ENCODE assay signal across 8 mouse cellular contexts in the genomic region with DNA sequence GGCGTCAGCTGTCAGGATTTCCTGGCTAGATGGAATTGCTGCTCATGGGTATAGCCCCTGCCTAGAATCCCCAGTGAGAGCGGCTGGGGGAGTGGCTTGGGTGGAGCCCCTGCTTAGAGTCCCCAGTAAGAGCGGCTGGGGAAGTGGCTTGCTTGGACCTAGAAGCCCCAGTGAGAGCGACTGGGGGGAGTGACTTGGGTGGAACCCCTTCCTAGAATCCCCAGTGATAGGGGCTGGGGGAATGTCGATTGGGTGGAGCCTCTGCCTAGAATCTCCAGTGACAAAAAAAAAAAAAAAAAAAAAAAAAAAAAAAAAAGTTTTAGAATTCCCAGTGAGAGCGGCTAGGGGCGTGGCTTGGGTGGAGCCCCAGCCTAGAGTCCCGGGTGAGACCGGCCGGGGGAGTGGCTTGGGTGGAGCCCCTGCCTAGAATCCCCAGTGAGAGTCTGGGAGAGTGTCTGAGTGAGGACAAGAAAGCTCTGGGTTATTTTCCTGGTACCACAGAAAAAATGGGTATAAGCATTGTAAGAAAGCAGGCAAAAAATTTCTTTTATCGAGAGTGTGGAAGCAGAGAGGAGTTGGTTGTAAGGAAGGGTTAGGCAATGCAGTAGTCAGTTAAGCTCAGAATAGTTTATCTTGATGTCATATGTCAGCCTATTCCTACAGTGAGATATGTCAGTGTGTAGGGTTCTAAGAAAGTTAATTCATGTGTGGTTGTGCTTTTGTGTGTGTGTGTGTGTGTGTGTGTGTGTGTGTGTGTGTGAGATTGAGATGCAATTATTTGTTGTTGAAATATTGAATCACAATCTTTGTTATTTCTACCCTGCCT. TPM values are rescaled to one million over a fixed set of nuclear protein-coding genes. Genes with fewer than 3 reads are reported as not detected.
DNase-seq lines count a peak whose midpoint lies in the region; ATAC-seq and TF ChIP-seq lines count a peak whose summit lies in the region.

No protein-coding gene starts in this region.

- no peak for TF ChIP-seq CTCF in hindbrain, postnatal 0 days (IDR thresholded peaks at IDR 0.05; ENCODE audit: low read depth)

- H3K4me1 ChIP-seq in hindbrain, embryonic 12.5 days = no peaks in the 10 kb centered on the region
- no peaks in the 10 kb centered on the region for H3K4me1 ChIP-seq in hindbrain, postnatal 0 days (ENCODE audit: insufficient read depth, low read length)
- H3K4me1 ChIP-seq in limb, embryonic 11.5 days (ENCODE audit: control insufficient read depth, insufficient read depth, low read length) = no peaks in the 10 kb centered on the region
- H3K4me1 ChIP-seq in neural tube, embryonic 12.5 days = no peaks in the 10 kb centered on the region

- peak; percentile 76 for ATAC-seq in hindbrain, embryonic 12.5 days (ENCODE audit: low FRiP score)
- ATAC-seq in hindbrain, postnatal 0 days = no peak
- ATAC-seq in limb, embryonic 11.5 days (ENCODE audit: insufficient number of reproducible peaks, low FRiP score, low TSS enrichment, low read depth) = peak; percentile 73; the same call in 1 of the 2 replicates
- peak; percentile 85 for ATAC-seq in neural tube, embryonic 12.5 days (ENCODE audit: low FRiP score, low read depth)

- H3K27ac ChIP-seq in hindbrain, embryonic 12.5 days = no peak overlapping the region
- H3K27ac ChIP-seq in hindbrain, postnatal 0 days = no peak overlapping the region
- H3K27ac ChIP-seq in limb, embryonic 11.5 days (replicated peaks; ENCODE audit: low read depth, low read length) = no peak overlapping the region
- no peak overlapping the region for H3K27ac ChIP-seq in neural tube, embryonic 12.5 days

- DNase-seq in hindbrain, postnatal 0 days (ENCODE audit: low spot score) = no peak
- DNase-seq in adrenal gland, postnatal 25 days = peak; percentile 35
- peak; percentile 36 for DNase-seq in gastrocnemius, postnatal 14 days
- DNase-seq in limb, embryonic 11.5 days (ENCODE audit: low spot score) = peak; percentile 55
- DNase-seq in layer of hippocampus, adult 8-10 months (ENCODE audit: low spot score in 2 of 2) = no peak
- no peak for DNase-seq in adipocyte (ENCODE audit: low spot score)

- 0 out of 2 replicates have a peak overlapping the region, but pooled peaks have one; percentile 17 for H3K4me2 ChIP-seq in hindbrain, embryonic 12.5 days (replicated peaks)
- no peak overlapping the region for H3K4me2 ChIP-seq in hindbrain, postnatal 0 days (ENCODE audit: low read depth, low read length)
- peak overlapping the region; percentile 1; the same call in 1 of the 2 replicates for H3K4me2 ChIP-seq in limb, embryonic 11.5 days (ENCODE audit: low read depth, severe bottlenecking)
- H3K4me2 ChIP-seq in neural tube, embryonic 12.5 days (replicated peaks) = peak overlapping the region; percentile 24; the same call in 1 of the 2 replicates

- no peak overlapping the region for H3K9ac ChIP-seq in hindbrain, embryonic 12.5 days
- H3K9ac ChIP-seq in hindbrain, postnatal 0 days (replicated peaks; ENCODE audit: low read length) = no peak overlapping the region
- H3K9ac ChIP-seq in limb, embryonic 11.5 days (ENCODE audit: low read length) = no peak overlapping the region
- H3K9ac ChIP-seq in neural tube, embryonic 12.5 days = no peak overlapping the region

- no peaks in the 10 kb centered on the region for H3K36me3 ChIP-seq in hindbrain, embryonic 12.5 days
- H3K36me3 ChIP-seq in hindbrain, postnatal 0 days (ENCODE audit: insufficient read depth, low read length) = no peaks in the 10 kb centered on the region
- no peaks in the 10 kb centered on the region for H3K36me3 ChIP-seq in limb, embryonic 11.5 days (ENCODE audit: control insufficient read depth, insufficient read depth, low read length)
- H3K36me3 ChIP-seq in neural tube, embryonic 12.5 days = no peaks in the 10 kb centered on the region

- intact Hi-C loops in gastrocnemius, postnatal 14 days (cut with DNase I; ENCODE audit: low total_unique reads) = no loop called here

- no peaks in the 10 kb centered on the region for H3K27me3 ChIP-seq in hindbrain, embryonic 12.5 days
- H3K27me3 ChIP-seq in hindbrain, postnatal 0 days (ENCODE audit: insufficient read depth, low read length) = no peaks in the 10 kb centered on the region
- no peaks in the 10 kb centered on the region for H3K27me3 ChIP-seq in limb, embryonic 11.5 days (ENCODE audit: control insufficient read depth, insufficient read depth, low read length)
- no peaks in the 10 kb centered on the region for H3K27me3 ChIP-seq in neural tube, embryonic 12.5 days (replicated peaks)

- no peak overlapping the region for H3K4me3 ChIP-seq in hindbrain, embryonic 12.5 days
- H3K4me3 ChIP-seq in hindbrain, postnatal 0 days (ENCODE audit: low read length) = no peak overlapping the region
- H3K4me3 ChIP-seq in limb, embryonic 11.5 days (ENCODE audit: low read depth, low read length) = no peak overlapping the region
- no peak overlapping the region for H3K4me3 ChIP-seq in neural tube, embryonic 12.5 days

- H3K9me3 ChIP-seq in hindbrain, embryonic 12.5 days (replicated peaks) = no peaks in the 10 kb centered on the region
- H3K9me3 ChIP-seq in hindbrain, postnatal 0 days (ENCODE audit: low read length) = no peaks in the 10 kb centered on the region
- no peaks in the 10 kb centered on the region for H3K9me3 ChIP-seq in limb, embryonic 11.5 days (ENCODE audit: control insufficient read depth, low read length)
- H3K9me3 ChIP-seq in neural tube, embryonic 12.5 days = no peaks in the 10 kb centered on the region

- 1% methylated on average over 11 of the region's 11 CpGs for WGBS in hindbrain, embryonic 12.5 days
- 2% methylated on average over 11 of the region's 11 CpGs for WGBS in hindbrain, postnatal 0 days
- WGBS in limb, embryonic 11.5 days = 0% methylated on average over 11 of the region's 11 CpGs
- 3% methylated on average over 11 of the region's 11 CpGs for WGBS in neural tube, embryonic 12.5 days

RNA-seq across cellular contexts. Expression of a gene that starts 13.6 kb away (rescaled TPM):
- polyA plus RNA-seq in hindbrain, embryonic 12.5 days (2016; fragmentation: Nextera tagmentation; extraction: Ambion mirVana) = 5.8 and 6.1 TPM in 2 replicates
- total RNA-seq in hindbrain, postnatal 0 days (2014; rRNA removed) = 3.1 and 8.1 TPM in 2 replicates
- 4.3 and 4.7 TPM in 2 replicates for polyA plus RNA-seq in hindbrain, postnatal 0 days (2015; fragmentation: Nextera tagmentation; extraction: Ambion mirVana)
- 0.39 and 0.71 TPM in 2 replicates for total RNA-seq in adrenal gland, postnatal 25 days (2021)
- total RNA-seq in gastrocnemius, postnatal 14 days (2021) = 1 to 10 TPM in 1 of 2 experiments, under 1 TPM in 1; 0.82 to 1.0 TPM
- 8.4 and 9.3 TPM in 2 replicates for polyA plus RNA-seq in limb, embryonic 11.5 days (2014; fragmentation: Nextera tagmentation; extraction: Ambion mirVana)
- 5.8 TPM in 2 replicates for polyA plus RNA-seq in neural tube, embryonic 12.5 days (2016; fragmentation: Nextera tagmentation; extraction: Ambion mirVana)
- total RNA-seq in layer of hippocampus, adult 8-10 months (2022) = 1 to 10 TPM in 3 of 4 experiments, under 1 TPM in 1; 0.49 to 1.3 (median 1.1) TPM

RNA-seq across cellular contexts. Expression of a gene that starts 30.8 kb away (rescaled TPM):
- 0.48 TPM in 1 of 2 replicates, not detected in the other for polyA plus RNA-seq in hindbrain, embryonic 12.5 days (2016; fragmentation: Nextera tagmentation; extraction: Ambion mirVana)
- 1.0 and 3.7 TPM in 2 replicates for total RNA-seq in hindbrain, postnatal 0 days (2014; rRNA removed)
- 2.0 and 2.1 TPM in 2 replicates for polyA plus RNA-seq in hindbrain, postnatal 0 days (2015; fragmentation: Nextera tagmentation; extraction: Ambion mirVana)
- total RNA-seq in adrenal gland, postnatal 25 days (2021) = not detected in 2 replicates
- not detected for total RNA-seq in gastrocnemius, postnatal 14 days (2021)
- polyA plus RNA-seq in limb, embryonic 11.5 days (2014; fragmentation: Nextera tagmentation; extraction: Ambion mirVana) = not detected in 2 replicates
- polyA plus RNA-seq in neural tube, embryonic 12.5 days (2016; fragmentation: Nextera tagmentation; extraction: Ambion mirVana) = 0.24 TPM in 1 of 2 replicates, not detected in the other
- total RNA-seq in layer of hippocampus, adult 8-10 months (2022) = under 1 TPM in 1 of 4 experiments, not detected in 3; 0.55 TPM

RNA-seq across cellular contexts. Expression of a gene that starts 31.2 kb away (rescaled TPM):
- 197 and 227 TPM in 2 replicates for polyA plus RNA-seq in hindbrain, embryonic 12.5 days (2016; fragmentation: Nextera tagmentation; extraction: Ambion mirVana)
- 201 and 209 TPM in 2 replicates for total RNA-seq in hindbrain, postnatal 0 days (2014; rRNA removed)
- 295 and 346 TPM in 2 replicates for polyA plus RNA-seq in hindbrain, postnatal 0 days (2015; fragmentation: Nextera tagmentation; extraction: Ambion mirVana)
- total RNA-seq in adrenal gland, postnatal 25 days (2021) = 4.0 and 5.0 TPM in 2 replicates
- 1 to 10 TPM; 1.5 to 3.3 TPM for total RNA-seq in gastrocnemius, postnatal 14 days (2021)
- polyA plus RNA-seq in limb, embryonic 11.5 days (2014; fragmentation: Nextera tagmentation; extraction: Ambion mirVana) = 11.1 and 11.8 TPM in 2 replicates
- 228 and 271 TPM in 2 replicates for polyA plus RNA-seq in neural tube, embryonic 12.5 days (2016; fragmentation: Nextera tagmentation; extraction: Ambion mirVana)
- 100 to 1,000 TPM; 500 to 601 (median 567) TPM for total RNA-seq in layer of hippocampus, adult 8-10 months (2022)

RNA-seq across cellular contexts. Expression of a gene that starts 40.4 kb away (rescaled TPM):
- polyA plus RNA-seq in hindbrain, embryonic 12.5 days (2016; fragmentation: Nextera tagmentation; extraction: Ambion mirVana) = 3.2 and 3.7 TPM in 2 replicates
- total RNA-seq in hindbrain, postnatal 0 days (2014; rRNA removed) = 1.5 and 3.8 TPM in 2 replicates
- polyA plus RNA-seq in hindbrain, postnatal 0 days (2015; fragmentation: Nextera tagmentation; extraction: Ambion mirVana) = 2.8 and 3.0 TPM in 2 replicates
- 1.6 TPM in 1 of 2 replicates, not detected in the other for total RNA-seq in adrenal gland, postnatal 25 days (2021)
- total RNA-seq in gastrocnemius, postnatal 14 days (2021) = under 1 TPM; 0.51 to 0.58 TPM
- polyA plus RNA-seq in limb, embryonic 11.5 days (2014; fragmentation: Nextera tagmentation; extraction: Ambion mirVana) = 0.43 and 0.51 TPM in 2 replicates
- polyA plus RNA-seq in neural tube, embryonic 12.5 days (2016; fragmentation: Nextera tagmentation; extraction: Ambion mirVana) = 4.3 and 4.5 TPM in 2 replicates
- total RNA-seq in layer of hippocampus, adult 8-10 months (2022) = 1 to 10 TPM; 1.1 to 4.4 (median 3.0) TPM

RNA-seq across cellular contexts. Expression of a gene that starts 59.1 kb away (rescaled TPM):
- polyA plus RNA-seq in hindbrain, embryonic 12.5 days (2016; fragmentation: Nextera tagmentation; extraction: Ambion mirVana) = 18.7 and 22.5 TPM in 2 replicates
- total RNA-seq in hindbrain, postnatal 0 days (2014; rRNA removed) = 122 and 150 TPM in 2 replicates
- polyA plus RNA-seq in hindbrain, postnatal 0 days (2015; fragmentation: Nextera tagmentation; extraction: Ambion mirVana) = 33.2 and 38.2 TPM in 2 replicates
- 89.2 and 96.3 TPM in 2 replicates for total RNA-seq in adrenal gland, postnatal 25 days (2021)
- total RNA-seq in gastrocnemius, postnatal 14 days (2021) = 10 to 100 TPM; 31.7 to 38.2 TPM
- 4.5 TPM in 2 replicates for polyA plus RNA-seq in limb, embryonic 11.5 days (2014; fragmentation: Nextera tagmentation; extraction: Ambion mirVana)
- polyA plus RNA-seq in neural tube, embryonic 12.5 days (2016; fragmentation: Nextera tagmentation; extraction: Ambion mirVana) = 19.4 and 19.9 TPM in 2 replicates
- total RNA-seq in layer of hippocampus, adult 8-10 months (2022) = 100 to 1,000 TPM; 352 to 366 (median 355) TPM

Comparison
In these comparisons a context has a peak if more than half of its experiments do, and no peak if none do; other contexts are left out.
1. DNase-seq: peak in adrenal gland, postnatal 25 days (single experiment), gastrocnemius, postnatal 14 days (single experiment) and limb, embryonic 11.5 days (single experiment); none in hindbrain, postnatal 0 days (single experiment), layer of hippocampus, adult 8-10 months (0 of 2) and adipocyte (single experiment).
2. RNA of a gene that starts 31.2 kb away (total RNA-seq): 500 to 601 TPM in layer of hippocampus, adult 8-10 months and 201 to 209 TPM in hindbrain, postnatal 0 days; 4.0 to 5.0 TPM in adrenal gland, postnatal 25 days and 1.5 to 3.3 TPM in gastrocnemius, postnatal 14 days; every median in the first group is over 10 times any median in the second.